Mouse (Mus musculus) hindbrain, embryonic 10.5 days (tissue): ENCODE measurements around the gene Anapc15-ps. TPM values are rescaled to one million over a fixed set of nuclear protein-coding genes. Genes with fewer than 3 reads are reported as not detected.

Experiments used
- DNase-seq: peaks from one replicate; pipeline ENCODE4 v3.0.0-alpha.2; 2017; ENCODE audit warnings: low spot score
- H3K27ac ChIP-seq: fragments of 300-500 bp; sonication (generic); 2 replicates; pipeline ENCODE4 v1.5.1; 2016; ENCODE audit warnings: mild to moderate bottlenecking, moderate library complexity
- H3K27me3 ChIP-seq: fragments of 300-500 bp; sonication (generic); 2 replicates; pipeline ENCODE4 v1.6.1; 2016; ENCODE audit warnings: mild to moderate bottlenecking; ENCODE audit not compliant: poor library complexity, insufficient read depth, severe bottlenecking
- H3K36me3 ChIP-seq: fragments of 300-500 bp; sonication (generic); 2 replicates; pipeline ENCODE4 v1.6.1; 2016; ENCODE audit warnings: mild to moderate bottlenecking, moderate library complexity
- H3K4me1 ChIP-seq: fragments of 300-500 bp; sonication (generic); replicated peaks from 2 replicates; pipeline ENCODE4 v1.6.1; 2016; ENCODE audit warnings: mild to moderate bottlenecking
- H3K4me3 ChIP-seq: fragments of 300-500 bp; sonication (generic); 2 replicates; pipeline ENCODE4 v1.5.1; 2016; ENCODE audit warnings: mild to moderate bottlenecking, moderate library complexity
- H3K9me3 ChIP-seq: fragments of 300-500 bp; sonication (generic); 2 replicates; pipeline ENCODE4 v1.6.1; 2016; ENCODE audit warnings: mild to moderate bottlenecking, moderate library complexity
- WGBS: fragments of 180-500 bp; shearing (Covaris S2); methylation state at CpG from one replicate; pipeline ENCODE4 v1.1.7; 2016; 5-methylcytosine and 5-hydroxymethylcytosine counted together
- polyA plus RNA-seq: library from polyadenylated mRNA; unstranded; fragments of >200 nt; fragmentation: Nextera tagmentation; extraction: Ambion mirVana; gene quantifications from 2 replicates; pipeline ENCODE4 v1.2.1, GENCODE M21; 2016

The Anapc15-ps gene
- polyA plus RNA-seq = not detected in 2 replicates

DNA sequence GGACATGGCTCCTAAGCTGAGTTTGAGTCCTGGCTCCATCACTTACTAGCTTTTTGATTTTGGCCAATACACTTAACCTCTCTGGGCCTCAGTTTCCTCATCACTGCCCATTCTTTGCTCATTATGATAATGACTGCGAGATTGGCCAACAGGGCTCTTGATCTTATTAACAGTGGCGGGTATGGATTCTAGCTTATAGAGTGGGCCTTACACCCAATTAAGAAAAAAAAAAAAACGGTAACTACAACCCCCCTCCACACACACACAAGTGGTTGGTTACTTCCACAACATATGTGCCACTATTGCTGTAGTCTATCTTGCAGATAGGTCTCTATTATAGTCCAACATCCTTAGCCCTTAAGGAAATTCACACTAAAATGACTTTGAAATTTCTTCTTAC is at the start of gene Anapc15-ps:
Gene Anapc15-ps (minus strand): TSS at position 101 of the 400 bp plus-strand sequence.
- 95% methylated on average over 3 of the region's 3 CpGs for WGBS
- no peak for DNase-seq
- H3K9me3 ChIP-seq = no peaks in the 10 kb centered on the region
- no peak within 1 kb of the TSS for H3K4me3 ChIP-seq
- H3K27ac ChIP-seq = no peak within 1 kb of the TSS
- H3K4me1 ChIP-seq = peaks cover 13% of the 10 kb centered on the region
- no peaks in the 10 kb centered on the region for H3K27me3 ChIP-seq
- H3K36me3 ChIP-seq = no peaks in the 10 kb centered on the region

DNA sequence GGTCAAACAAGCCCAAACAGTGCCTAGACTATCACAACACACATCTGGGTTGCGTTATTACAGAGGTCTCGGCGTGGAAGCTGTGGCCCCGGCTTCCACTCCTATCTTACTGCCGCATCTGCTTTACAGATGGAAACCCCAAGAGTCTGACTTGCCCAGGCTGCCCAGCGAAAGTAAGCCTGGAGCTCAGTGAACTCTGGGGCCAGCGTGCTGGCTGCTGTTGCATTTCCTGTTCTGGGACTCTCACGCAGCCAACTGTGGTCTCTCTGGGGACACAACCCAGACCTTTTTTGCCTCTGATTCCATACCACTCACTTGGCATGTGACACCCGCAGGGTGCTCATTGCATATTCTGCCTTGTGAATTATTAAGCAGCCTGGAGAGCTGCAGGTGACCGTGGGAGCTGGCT is 49.0 kb upstream of the Anapc15-ps start:
- Histone ChIP-seq H3K36me3 (no peaks in the 10 kb centered on the region), H3K9me3 (no peaks in the 10 kb centered on the region), H3K27ac (no peak overlapping the region), H3K4me3 (no peak overlapping the region), H3K27me3 (no peaks in the 10 kb centered on the region), H3K4me1 (peaks cover 12% of the 10 kb centered on the region)
- DNase-seq = no peak
- WGBS = 71% methylated on average over 10 of the region's 10 CpGs

DNA sequence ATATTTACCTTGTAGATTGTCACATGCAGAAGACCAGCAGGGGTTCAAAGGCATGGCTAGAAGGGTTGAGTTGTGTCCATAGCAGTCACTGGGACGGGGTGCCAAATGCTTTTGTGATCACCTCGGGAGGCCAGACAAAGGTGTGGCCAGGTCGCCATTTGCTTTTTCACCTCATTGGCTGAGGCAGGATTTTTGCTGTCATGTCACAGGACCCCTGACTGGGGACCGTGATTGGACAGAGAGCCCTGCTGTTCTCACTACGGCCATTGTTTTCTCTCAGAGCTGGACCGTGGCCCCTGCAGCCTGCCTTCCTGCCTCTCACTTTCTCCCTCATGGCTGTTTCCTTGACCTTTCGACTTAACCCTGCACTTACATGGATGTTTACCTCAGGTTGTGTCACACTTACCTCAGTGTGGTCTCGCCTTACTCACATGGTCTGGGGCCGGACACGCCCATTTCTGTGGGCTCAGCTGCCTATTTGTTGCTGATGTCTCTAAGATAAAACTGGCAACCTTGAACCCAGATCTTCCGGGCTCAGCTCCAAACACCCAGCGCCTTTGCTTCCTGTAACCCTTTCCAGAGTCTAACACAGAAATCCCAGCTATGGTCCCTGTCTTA is 47.0 kb upstream of the Anapc15-ps start:
- H3K9me3 ChIP-seq = no peaks in the 10 kb centered on the region
- H3K27ac ChIP-seq = no peak overlapping the region
- no peaks in the 10 kb centered on the region for H3K27me3 ChIP-seq
- no peaks in the 10 kb centered on the region for H3K36me3 ChIP-seq
- no peak for DNase-seq
- H3K4me1 ChIP-seq = peaks cover 12% of the 10 kb centered on the region
- 65% methylated on average over 12 of the region's 12 CpGs for WGBS
- H3K4me3 ChIP-seq = no peak overlapping the region

DNA sequence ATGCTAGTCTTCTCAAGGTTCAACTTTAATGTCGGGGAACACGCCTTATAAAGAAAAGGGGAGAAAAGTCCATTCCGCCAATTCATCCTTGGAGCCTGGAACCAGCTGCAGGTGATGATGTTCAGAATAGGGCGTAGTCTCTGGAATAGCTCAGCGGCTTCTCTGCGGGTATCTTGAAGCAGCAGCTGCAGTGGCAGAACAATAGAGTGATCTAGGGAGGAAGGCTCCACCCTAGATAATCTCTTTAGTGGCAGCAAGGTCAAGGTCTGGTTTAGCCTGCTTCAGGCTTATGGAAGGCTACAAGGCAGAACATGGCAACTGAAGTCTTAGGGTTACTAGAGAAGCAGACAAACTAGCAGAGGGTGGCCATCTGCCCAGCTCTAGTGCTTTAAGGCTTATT is 46.2 kb upstream of the Anapc15-ps start:
- H3K36me3 ChIP-seq = no peaks in the 10 kb centered on the region

DNA sequence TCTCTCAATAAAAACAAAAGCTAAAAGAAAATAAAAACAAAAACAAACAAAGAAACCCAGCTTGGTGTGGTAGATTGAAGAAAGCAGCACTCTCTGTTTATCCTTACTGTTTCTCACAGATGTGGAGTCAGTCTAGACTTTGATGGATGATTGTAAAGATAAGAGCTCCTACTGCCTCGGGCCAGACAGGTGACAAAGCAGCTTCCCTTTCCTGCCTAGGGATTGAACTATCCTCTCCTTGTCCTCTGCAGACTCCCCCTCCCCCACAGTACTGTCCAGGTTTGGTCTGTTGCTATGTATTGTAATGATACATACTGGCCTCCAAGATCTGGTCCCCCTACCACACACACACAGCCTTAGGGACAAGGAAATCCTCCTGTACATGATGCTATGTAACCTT is 45.5 kb upstream of the Anapc15-ps start:
- Histone ChIP-seq H3K27me3 (no peaks in the 10 kb centered on the region), H3K4me3 (no peak overlapping the region), H3K27ac (no peak overlapping the region), H3K36me3 (no peaks in the 10 kb centered on the region), H3K4me1 (peaks cover 12% of the 10 kb centered on the region), H3K9me3 (no peaks in the 10 kb centered on the region)
- WGBS = 58% methylated on average over 1 of the region's 1 CpGs
- no peak for DNase-seq

More for the DNA sequence above, 46.2 kb upstream of the Anapc15-ps start:
- no peaks in the 10 kb centered on the region for H3K9me3 ChIP-seq
- H3K27ac ChIP-seq = no peak overlapping the region
- 86% methylated on average over 6 of the region's 6 CpGs for WGBS
- no peaks in the 10 kb centered on the region for H3K27me3 ChIP-seq
- H3K4me1 ChIP-seq = peaks cover 12% of the 10 kb centered on the region
- DNase-seq = no peak
- H3K4me3 ChIP-seq = no peak overlapping the region

DNA sequence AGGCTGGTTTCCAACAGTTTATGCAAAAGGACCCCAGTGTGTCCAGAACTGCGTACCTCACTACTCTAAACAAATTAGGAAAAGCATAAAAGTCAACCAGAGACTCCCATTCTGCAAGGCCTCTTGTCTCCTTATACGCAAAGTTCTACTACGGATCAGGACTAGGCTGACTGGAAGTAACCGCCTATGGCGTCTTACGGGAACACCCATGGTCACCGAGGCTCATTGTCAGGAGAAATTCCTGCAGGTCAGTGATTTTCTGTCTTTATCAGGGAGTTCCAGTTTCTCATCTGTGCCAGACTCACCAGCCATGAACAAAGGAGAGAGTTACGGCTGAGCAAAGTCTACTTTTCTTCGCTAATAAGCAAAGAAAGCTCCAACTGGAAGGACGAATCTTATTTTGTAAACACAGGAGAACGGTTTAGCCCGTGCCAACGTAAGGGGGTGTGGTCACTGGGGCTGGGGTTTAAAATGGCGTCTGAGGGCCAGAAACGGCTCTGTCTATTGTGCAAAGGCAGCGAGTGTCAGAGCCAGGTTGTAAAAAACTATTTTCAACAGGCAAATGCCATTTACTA is 43.9 kb upstream of the Anapc15-ps start:
- Histone ChIP-seq H3K4me3 (no peak overlapping the region), H3K36me3 (no peaks in the 10 kb centered on the region), H3K4me1 (peaks cover 13% of the 10 kb centered on the region), H3K27ac (no peak overlapping the region), H3K27me3 (no peaks in the 10 kb centered on the region), H3K9me3 (no peaks in the 10 kb centered on the region)
- 83% methylated on average over 16 of the region's 16 CpGs for WGBS
- DNase-seq = no peak

DNA sequence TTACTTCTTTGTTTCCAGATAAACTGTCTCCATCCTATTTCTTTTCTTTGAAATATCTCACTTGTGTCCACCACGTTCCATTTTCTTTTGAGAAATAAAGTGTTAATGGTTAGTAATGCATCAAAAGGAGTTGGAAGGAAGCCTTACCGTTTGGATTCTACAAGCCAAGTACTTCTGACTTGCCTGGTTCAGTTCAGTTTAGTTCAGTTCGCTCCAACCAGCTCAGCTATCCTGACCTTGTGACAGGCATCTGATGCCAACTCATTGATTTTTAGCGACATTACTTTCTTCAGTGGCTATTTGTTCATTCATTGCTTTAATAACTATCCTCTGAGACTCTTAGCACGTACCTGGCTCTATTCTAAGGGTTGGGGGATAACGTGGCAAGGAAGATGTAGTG is 42.4 kb upstream of the Anapc15-ps start:
- WGBS = 76% methylated on average over 6 of the region's 6 CpGs
- H3K27ac ChIP-seq = no peak overlapping the region
- peaks cover 15% of the 10 kb centered on the region for H3K4me1 ChIP-seq
- no peaks in the 10 kb centered on the region for H3K27me3 ChIP-seq
- no peak for DNase-seq
- H3K9me3 ChIP-seq = no peaks in the 10 kb centered on the region
- no peak overlapping the region for H3K4me3 ChIP-seq
- no peaks in the 10 kb centered on the region for H3K36me3 ChIP-seq

DNA sequence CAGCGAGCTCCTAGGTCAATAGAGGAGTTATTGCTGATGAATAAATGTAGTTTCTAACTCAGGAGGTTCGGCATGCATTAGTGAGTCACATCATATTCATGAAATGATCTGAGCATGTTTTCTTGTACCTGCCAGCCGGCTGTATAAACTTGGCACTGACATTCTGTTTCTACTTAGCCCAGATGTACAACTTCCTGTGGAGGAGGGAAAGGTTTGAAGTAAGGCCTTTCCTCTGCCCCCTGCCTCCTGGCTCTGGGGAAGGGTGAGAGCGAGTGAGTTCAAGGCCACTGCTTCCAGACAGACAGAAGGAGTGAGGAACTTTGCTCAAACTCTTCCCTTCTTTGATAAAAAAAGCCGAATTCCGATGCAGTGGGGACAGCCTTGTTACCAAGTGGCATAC is 39.0 kb upstream of the Anapc15-ps start:
- Histone ChIP-seq H3K36me3 (no peaks in the 10 kb centered on the region), H3K27me3 (no peaks in the 10 kb centered on the region), H3K9me3 (no peaks in the 10 kb centered on the region), H3K27ac (no peak overlapping the region), H3K4me3 (no peak overlapping the region), H3K4me1 (peaks cover 35% of the 10 kb centered on the region)
- 83% methylated on average over 6 of the region's 6 CpGs for WGBS
- DNase-seq = no peak

DNA sequence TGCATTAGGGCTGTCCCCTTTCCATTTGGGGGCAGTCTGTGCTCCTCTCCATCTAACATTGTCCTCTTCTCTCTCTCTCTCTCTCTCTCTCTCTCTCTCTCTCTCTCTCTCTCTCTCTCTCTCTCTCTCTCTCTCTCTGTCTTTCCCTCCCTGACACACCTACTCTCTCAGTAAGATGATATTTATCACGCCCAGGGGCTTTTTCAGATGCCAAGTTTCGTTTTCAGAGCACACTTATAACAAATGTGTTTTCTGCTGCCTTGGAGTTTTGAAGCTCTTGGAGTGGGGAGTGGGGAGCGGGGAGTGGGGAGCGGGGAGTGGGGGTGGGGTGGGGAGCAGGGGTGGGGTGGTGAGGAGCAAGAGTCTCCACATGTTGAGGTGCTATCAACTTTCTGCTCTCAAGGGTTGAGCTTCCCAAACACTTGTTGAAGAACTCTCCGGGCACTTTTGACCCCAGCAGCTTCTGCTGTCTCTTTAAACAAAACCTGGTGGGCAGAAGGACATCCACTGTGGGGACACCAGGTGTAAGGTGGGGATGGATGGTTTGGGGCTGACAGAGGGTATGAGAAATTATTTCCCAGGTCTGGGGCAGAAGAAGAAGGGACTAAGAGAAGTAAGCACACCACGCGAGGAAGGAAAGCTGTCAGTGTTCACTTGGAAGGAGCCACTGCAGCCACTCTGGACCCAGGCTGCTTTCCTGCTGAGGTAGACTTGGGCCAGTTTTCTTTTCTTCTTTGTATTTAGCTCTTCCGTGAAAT is 36.8 kb upstream of the Anapc15-ps start:
- H3K4me1 ChIP-seq = peaks cover 35% of the 10 kb centered on the region
- 70% methylated on average over 8 of the region's 8 CpGs for WGBS
- H3K27me3 ChIP-seq = no peaks in the 10 kb centered on the region
- H3K27ac ChIP-seq = peak overlapping the region; percentile 25
- DNase-seq = no peak
- no peak overlapping the region for H3K4me3 ChIP-seq
- no peaks in the 10 kb centered on the region for H3K36me3 ChIP-seq
- no peaks in the 10 kb centered on the region for H3K9me3 ChIP-seq

DNA sequence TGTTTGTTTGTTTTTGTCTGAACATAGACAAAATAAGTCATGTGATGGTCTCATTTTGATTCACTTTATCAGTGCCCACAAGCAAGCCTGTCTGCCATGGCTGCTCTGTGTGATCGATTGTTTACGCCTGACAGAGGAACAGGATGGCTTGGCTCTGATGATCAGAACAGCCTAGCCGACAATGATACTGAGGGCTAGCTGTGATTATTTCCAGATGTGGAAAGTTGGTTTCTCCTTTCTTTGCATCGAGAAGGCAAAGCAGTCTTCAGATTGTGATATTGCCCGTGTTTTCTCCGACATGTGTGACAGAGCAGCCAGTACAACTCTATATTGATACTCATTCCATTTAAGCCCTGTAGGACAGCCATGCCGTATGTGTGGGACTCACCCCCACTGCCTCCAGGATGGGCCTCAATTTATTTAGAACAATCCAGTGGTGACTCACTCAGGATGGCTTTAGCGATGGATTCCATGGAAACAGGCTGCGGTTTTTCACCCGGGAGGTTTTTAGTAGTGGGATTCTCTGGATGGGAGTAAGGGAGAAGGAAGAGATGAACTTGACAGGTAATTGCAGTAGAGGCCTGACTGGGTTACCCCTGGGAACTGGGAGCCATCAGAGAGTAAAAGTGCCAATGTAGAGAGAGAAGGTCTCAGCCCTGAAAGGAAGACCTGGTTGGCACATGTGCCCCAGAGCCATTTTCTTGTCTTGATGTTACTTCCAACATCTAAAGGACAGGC is 36.1 kb upstream of the Anapc15-ps start:
- Histone ChIP-seq H3K4me3 (no peak overlapping the region), H3K27ac (peak overlapping the region; percentile 25; the same call in 1 of the 2 replicates), H3K36me3 (no peaks in the 10 kb centered on the region), H3K9me3 (no peaks in the 10 kb centered on the region), H3K27me3 (no peaks in the 10 kb centered on the region), H3K4me1 (peaks cover 40% of the 10 kb centered on the region)
- 71% methylated on average over 10 of the region's 10 CpGs for WGBS
- no peak for DNase-seq

DNA sequence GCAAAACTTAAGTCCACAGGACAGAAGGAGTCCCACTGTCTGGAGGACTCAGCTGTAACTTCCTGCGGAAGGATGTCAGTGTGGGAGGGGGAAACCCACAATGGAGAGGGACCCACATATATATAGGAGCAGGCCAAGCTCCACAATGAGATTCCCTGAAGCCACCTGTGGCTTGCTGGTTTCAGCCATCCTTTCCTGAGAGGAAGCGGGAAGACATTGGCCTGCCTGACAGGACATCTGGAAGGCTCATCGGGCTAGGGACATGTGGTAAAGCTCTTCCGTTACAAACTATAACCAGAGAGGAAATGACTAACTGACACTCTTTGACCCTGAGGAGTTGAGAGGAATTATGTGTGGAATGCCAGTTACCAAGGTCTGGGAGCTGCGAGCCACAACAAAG is 34.8 kb upstream of the Anapc15-ps start:
- 73% methylated on average over 5 of the region's 5 CpGs for WGBS
- H3K27ac ChIP-seq = 0 out of 2 replicates have a peak overlapping the region, but pooled peaks have one; percentile 12

DNA sequence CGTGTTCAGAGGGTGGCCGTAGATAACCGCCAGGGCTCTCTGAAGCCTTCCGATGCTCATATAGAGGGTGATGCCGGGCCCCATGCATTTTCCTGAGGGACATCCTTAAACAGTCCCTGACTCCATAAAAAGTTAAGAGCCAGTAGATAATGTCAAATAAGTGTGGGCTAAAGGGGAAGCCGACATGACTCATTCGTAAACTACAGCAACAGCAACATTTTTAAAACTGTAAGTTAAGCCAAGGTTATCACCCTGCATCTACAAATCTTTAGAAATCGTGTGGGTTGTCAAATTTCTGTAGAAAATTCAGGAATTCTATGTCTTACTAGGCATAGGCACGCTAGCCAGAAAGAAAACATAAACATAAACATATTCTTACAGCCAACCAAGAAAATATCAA is 33.6 kb upstream of the Anapc15-ps start:
- Histone ChIP-seq H3K4me1 (peaks cover 37% of the 10 kb centered on the region), H3K27ac (no peak overlapping the region), H3K27me3 (no peaks in the 10 kb centered on the region), H3K36me3 (no peaks in the 10 kb centered on the region), H3K9me3 (no peaks in the 10 kb centered on the region), H3K4me3 (no peak overlapping the region)
- WGBS = 91% methylated on average over 9 of the region's 9 CpGs
- DNase-seq = no peak

More for the DNA sequence above, 34.8 kb upstream of the Anapc15-ps start:
- no peaks in the 10 kb centered on the region for H3K9me3 ChIP-seq
- no peak overlapping the region for H3K4me3 ChIP-seq
- no peak for DNase-seq
- H3K27me3 ChIP-seq = no peaks in the 10 kb centered on the region
- no peaks in the 10 kb centered on the region for H3K36me3 ChIP-seq
- H3K4me1 ChIP-seq = peaks cover 40% of the 10 kb centered on the region
